Mouse (Mus musculus): Measurements from ENCODE around the gene Cd200r1.

- TF ChIP-seq POLR2A (IDR thresholded peaks at IDR 0.05; ENCODE audit: borderline replicate concordance, insufficient read depth, low read length), result no peak
- peak; percentile 20; the same call in 1 of the 2 replicates for TF ChIP-seq CTCF (IDR thresholded peaks at IDR 0.05; ENCODE audit: borderline replicate concordance, insufficient read depth, low read depth, low read length)
Observed at GRCm38 (mm10) chr16:44717838-44718237, 47.7 kb upstream of the Cd200r1 start.
